Mouse (Mus musculus) E14TG2a.4 (cell line): Measurements from ENCODE around the gene Clcn6.

ENCODE experiments used
- CTCF ChIP-seq: conservative IDR thresholded peaks from 2 replicates; pipeline ENCODE4 v1.5.1; 2014; ENCODE audit warnings: low read length
- NANOG ChIP-seq: IDR thresholded peaks from 2 replicates; pipeline ENCODE4 v1.6.1; 2014; ENCODE audit warnings: borderline replicate concordance, low read length, mixed read lengths

DNA sequence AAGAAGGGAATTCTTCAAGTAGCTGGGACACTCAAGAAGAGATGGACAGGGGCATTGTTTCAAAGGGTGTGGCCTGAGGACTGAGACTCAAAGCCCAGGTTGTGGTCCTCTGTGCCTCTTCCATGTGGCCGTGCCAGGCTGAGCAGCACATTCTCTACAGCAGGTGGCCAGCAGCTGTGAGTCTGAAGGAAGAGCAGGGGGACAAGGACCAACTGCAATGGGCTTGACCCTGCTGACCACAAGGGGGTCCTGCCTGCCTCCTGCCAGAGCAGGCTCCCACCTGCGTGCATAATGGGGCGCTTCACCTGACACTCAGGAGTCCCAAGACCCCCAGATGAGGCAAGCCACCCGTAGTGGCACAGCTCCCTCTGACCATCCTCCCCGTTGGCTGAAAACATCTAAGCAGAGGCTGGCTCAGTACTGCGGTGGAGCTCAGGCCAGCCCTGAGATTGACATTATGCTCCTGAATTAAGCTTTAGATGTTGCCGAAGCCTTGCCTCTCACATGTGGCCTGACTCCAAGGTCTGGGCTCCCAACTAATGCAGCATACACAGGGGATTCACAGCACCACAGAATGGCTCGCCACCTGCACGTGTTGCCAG, 19.7 kb upstream of the Clcn6 start:
- TF ChIP-seq CTCF: no peak
- no peak for TF ChIP-seq NANOG
